Mouse (Mus musculus): Measurements from ENCODE around the gene Ethe1. TPM values are rescaled to one million over a fixed set of nuclear protein-coding genes. Genes with fewer than 3 reads are reported as not detected.

The Ethe1 gene
- polyA plus RNA-seq, 1 experiment from 2014 or later, result 23.9 TPM

- Histone ChIP-seq H3K27me3 (ENCODE audit: control insufficient read depth, insufficient read depth, low read length) (peaks cover 14% of the 10 kb centered on the region), H3K4me3 (ENCODE audit: low read depth, low read length) (no peak overlapping the region), H3K27ac (ENCODE audit: low read depth, low read length) (no peak overlapping the region), H3K9me3 (replicated peaks; ENCODE audit: control insufficient read depth, low read length) (no peaks in the 10 kb centered on the region), H3K36me3 (ENCODE audit: control insufficient read depth, insufficient read depth, low read length) (no peaks in the 10 kb centered on the region), H3K9ac (ENCODE audit: low read depth, low read length) (no peak overlapping the region), H3K4me2 (no peak overlapping the region), H3K4me1 (ENCODE audit: control insufficient read depth, insufficient read depth, low read length) (no peaks in the 10 kb centered on the region)
- ATAC-seq (replicated peaks; ENCODE audit: insufficient number of reproducible peaks, low FRiP score, low TSS enrichment), result no peak
- 69% methylated on average over 6 of the region's 6 CpGs for WGBS (ENCODE audit: insufficient replicate concordance)
Measured at GRCm38 (mm10) chr7:24644492-24644891, 57.1 kb downstream of the Ethe1 start.

GRCm38 (mm10) chr7:24644996-24645395, 57.7 kb downstream of the Ethe1 start:
- WGBS (ENCODE audit: insufficient replicate concordance), result 63% methylated on average over 7 of the region's 7 CpGs
- H3K27me3 ChIP-seq (ENCODE audit: control insufficient read depth, insufficient read depth, low read length), result peaks cover 9% of the 10 kb centered on the region
- no peak overlapping the region for H3K4me3 ChIP-seq (ENCODE audit: low read depth, low read length)
- no peak overlapping the region for H3K27ac ChIP-seq (ENCODE audit: low read depth, low read length)
- H3K36me3 ChIP-seq (ENCODE audit: control insufficient read depth, insufficient read depth, low read length), result no peaks in the 10 kb centered on the region
- no peak for ATAC-seq (replicated peaks; ENCODE audit: insufficient number of reproducible peaks, low FRiP score, low TSS enrichment)
- H3K9me3 ChIP-seq (replicated peaks; ENCODE audit: control insufficient read depth, low read length), result no peaks in the 10 kb centered on the region
- H3K9ac ChIP-seq (ENCODE audit: low read depth, low read length), result no peak overlapping the region
- H3K4me1 ChIP-seq (ENCODE audit: control insufficient read depth, insufficient read depth, low read length), result no peaks in the 10 kb centered on the region
- no peak overlapping the region for H3K4me2 ChIP-seq

- Histone ChIP-seq H3K9ac (ENCODE audit: low read depth, low read length) (no peak overlapping the region), H3K4me2 (no peak overlapping the region), H3K27me3 (ENCODE audit: control insufficient read depth, insufficient read depth, low read length) (no peaks in the 10 kb centered on the region; the same call in 1 of the 2 replicates), H3K9me3 (replicated peaks; ENCODE audit: control insufficient read depth, low read length) (no peaks in the 10 kb centered on the region), H3K4me1 (ENCODE audit: control insufficient read depth, insufficient read depth, low read length) (no peaks in the 10 kb centered on the region), H3K36me3 (ENCODE audit: control insufficient read depth, insufficient read depth, low read length) (no peaks in the 10 kb centered on the region), H3K27ac (ENCODE audit: low read depth, low read length) (no peak overlapping the region), H3K4me3 (ENCODE audit: low read depth, low read length) (no peak overlapping the region)
- WGBS (ENCODE audit: insufficient replicate concordance), result 68% methylated on average over 7 of the region's 7 CpGs
- no peak for ATAC-seq (replicated peaks; ENCODE audit: insufficient number of reproducible peaks, low FRiP score, low TSS enrichment)
Measured at GRCm38 (mm10) chr7:24646486-24646885, 59.1 kb downstream of the Ethe1 start.

- Histone ChIP-seq H3K36me3 (ENCODE audit: control insufficient read depth, insufficient read depth, low read length) (no peaks in the 10 kb centered on the region), H3K4me1 (ENCODE audit: control insufficient read depth, insufficient read depth, low read length) (no peaks in the 10 kb centered on the region), H3K27me3 (ENCODE audit: control insufficient read depth, insufficient read depth, low read length) (no peaks in the 10 kb centered on the region; the same call in 1 of the 2 replicates), H3K9me3 (replicated peaks; ENCODE audit: control insufficient read depth, low read length) (no peaks in the 10 kb centered on the region), H3K4me3 (ENCODE audit: low read depth, low read length) (no peak overlapping the region), H3K9ac (ENCODE audit: low read depth, low read length) (no peak overlapping the region), H3K4me2 (no peak overlapping the region), H3K27ac (ENCODE audit: low read depth, low read length) (no peak overlapping the region)
- no peak for ATAC-seq (replicated peaks; ENCODE audit: insufficient number of reproducible peaks, low FRiP score, low TSS enrichment)
- 21% methylated on average over 7 of the region's 7 CpGs for WGBS (ENCODE audit: insufficient replicate concordance)
Measured at GRCm38 (mm10) chr7:24653681-24654080, 66.3 kb downstream of the Ethe1 start.

Other genes with a start within 250 kb of the Ethe1 start
- gene Lypd5, start 238.3 kb upstream of the Ethe1 start, polyA plus RNA-seq (2014; fragmentation: Nextera tagmentation; extraction: Ambion mirVana), result not detected in 2 replicates
- gene Kcnn4, start 217.3 kb upstream of the Ethe1 start, polyA plus RNA-seq (2014; fragmentation: Nextera tagmentation; extraction: Ambion mirVana), result 9.9 and 11.2 TPM in 2 replicates
- 17.5 and 21.2 TPM in 2 replicates for gene Smg9, start 187.9 kb upstream of the Ethe1 start, polyA plus RNA-seq (2014; fragmentation: Nextera tagmentation; extraction: Ambion mirVana)
- gene Irgc1, start 135.2 kb upstream of the Ethe1 start, polyA plus RNA-seq (2014; fragmentation: Nextera tagmentation; extraction: Ambion mirVana), result not detected in 2 replicates
- gene Plaur, start 125.1 kb upstream of the Ethe1 start, polyA plus RNA-seq (2014; fragmentation: Nextera tagmentation; extraction: Ambion mirVana), result 5.6 and 6.9 TPM in 2 replicates
- gene Cadm4, start 105.5 kb upstream of the Ethe1 start, polyA plus RNA-seq (2014; fragmentation: Nextera tagmentation; extraction: Ambion mirVana), result 0.20 and 0.23 TPM in 2 replicates
- 22.6 and 26.0 TPM in 2 replicates for gene Zfp428, start 80.5 kb upstream of the Ethe1 start, polyA plus RNA-seq (2014; fragmentation: Nextera tagmentation; extraction: Ambion mirVana)
- 0.25 and 0.57 TPM in 2 replicates for gene AC161166.1, start 75.1 kb upstream of the Ethe1 start, polyA plus RNA-seq (2014; fragmentation: Nextera tagmentation; extraction: Ambion mirVana)
- 4.1 and 6.1 TPM in 2 replicates for gene Irgq, start 56.9 kb upstream of the Ethe1 start, polyA plus RNA-seq (2014; fragmentation: Nextera tagmentation; extraction: Ambion mirVana)
- not detected in 2 replicates for gene Pinlyp, start 41.4 kb upstream of the Ethe1 start, polyA plus RNA-seq (2014; fragmentation: Nextera tagmentation; extraction: Ambion mirVana)
- 69.8 and 76.6 TPM in 2 replicates for gene Xrcc1, start 41.3 kb upstream of the Ethe1 start, polyA plus RNA-seq (2014; fragmentation: Nextera tagmentation; extraction: Ambion mirVana)
- gene Zfp575, start 98 bp downstream of the Ethe1 start, polyA plus RNA-seq (2014; fragmentation: Nextera tagmentation; extraction: Ambion mirVana), result 0.42 and 0.44 TPM in 2 replicates
- 0.06 TPM in 1 of 2 replicates, not detected in the other for gene Phldb3, start 23.2 kb downstream of the Ethe1 start, polyA plus RNA-seq (2014; fragmentation: Nextera tagmentation; extraction: Ambion mirVana)
- 0.09 TPM in 1 of 2 replicates, not detected in the other for gene Lypd3, start 49.0 kb downstream of the Ethe1 start, polyA plus RNA-seq (2014; fragmentation: Nextera tagmentation; extraction: Ambion mirVana)
- not detected in 2 replicates for gene Tex101, start 89.1 kb downstream of the Ethe1 start, polyA plus RNA-seq (2014; fragmentation: Nextera tagmentation; extraction: Ambion mirVana)
- not detected in 2 replicates for gene BC049730, start 121.7 kb downstream of the Ethe1 start, polyA plus RNA-seq (2014; fragmentation: Nextera tagmentation; extraction: Ambion mirVana)
- not detected in 2 replicates for gene Gm4763, start 139.4 kb downstream of the Ethe1 start, polyA plus RNA-seq (2014; fragmentation: Nextera tagmentation; extraction: Ambion mirVana)
- 0.11 TPM in 1 of 2 replicates, not detected in the other for gene Cd177, start 172.8 kb downstream of the Ethe1 start, polyA plus RNA-seq (2014; fragmentation: Nextera tagmentation; extraction: Ambion mirVana)
- not detected in 2 replicates for gene Ceacam10, start 189.7 kb downstream of the Ethe1 start, polyA plus RNA-seq (2014; fragmentation: Nextera tagmentation; extraction: Ambion mirVana)

All from heart, embryonic 11.5 days (tissue).